Mouse (Mus musculus): Measurements from ENCODE around the gene Adgrl3. TPM values are rescaled to one million over a fixed set of nuclear protein-coding genes. Genes with fewer than 3 reads are reported as not detected.

Gene Adgrl3
- polyA plus RNA-seq, 1 experiment: 17.1 TPM

DNA sequence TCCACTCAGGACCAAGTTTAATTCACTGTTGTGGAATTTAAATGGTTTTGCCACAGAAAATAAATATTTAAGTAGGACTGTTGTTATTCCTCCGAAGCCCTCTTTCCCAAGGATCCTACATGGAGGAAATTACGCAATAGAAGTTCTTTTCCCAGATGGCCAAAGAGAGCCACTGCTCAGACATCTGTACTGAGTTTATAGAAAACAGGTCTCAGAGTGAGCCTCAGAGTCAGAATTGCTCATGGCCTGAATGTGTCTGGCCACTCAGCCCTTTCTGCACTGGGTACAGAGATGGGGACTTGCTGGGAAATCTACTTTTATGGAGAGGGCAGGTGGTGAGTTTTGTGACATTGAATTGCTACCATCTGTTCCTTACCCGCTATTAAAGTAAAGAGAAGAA lies 74.7 kb downstream of the Adgrl3 start:
- H3K27me3 ChIP-seq (ENCODE audit: control insufficient read depth, insufficient read depth, low read length): no peaks in the 10 kb centered on the region
- H3K27ac ChIP-seq (ENCODE audit: control insufficient read depth, insufficient read depth, low read depth, low read length): no peak overlapping the region
- no peaks in the 10 kb centered on the region for H3K4me1 ChIP-seq (ENCODE audit: control insufficient read depth, insufficient read depth, low read length)
- no peaks in the 10 kb centered on the region for H3K36me3 ChIP-seq (ENCODE audit: control insufficient read depth, insufficient read depth, low read length)
- no peak overlapping the region for H3K4me3 ChIP-seq (ENCODE audit: control insufficient read depth, low read depth, low read length)
- TF ChIP-seq POLR2A (IDR thresholded peaks at IDR 0.05; ENCODE audit: control insufficient read depth, low read depth, low read length) (no peak), CTCF (IDR thresholded peaks at IDR 0.05; ENCODE audit: control insufficient read depth, insufficient read depth, insufficient replicate concordance, low read depth, low read length) (no peak)

DNA sequence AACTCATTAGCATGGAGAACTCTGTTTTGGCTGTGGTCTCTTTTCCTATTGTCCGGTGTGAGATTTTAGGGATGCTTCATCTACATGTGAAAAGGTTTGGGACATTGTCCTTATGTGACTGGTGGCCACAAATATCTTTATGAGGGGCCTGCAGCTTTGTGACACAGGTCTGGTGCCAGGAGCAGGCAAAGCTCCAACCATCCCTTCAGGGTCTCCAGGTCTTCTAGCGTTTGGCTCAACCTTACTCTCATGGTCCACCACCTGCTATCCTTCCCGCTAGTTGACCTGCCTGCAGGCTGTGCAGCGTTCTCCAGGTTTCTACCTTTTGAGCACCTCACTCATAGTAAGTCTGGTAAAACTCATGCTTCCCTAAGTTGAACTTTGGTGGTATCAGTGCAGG lies 77.2 kb downstream of the Adgrl3 start:
- no peaks in the 10 kb centered on the region for H3K4me1 ChIP-seq (ENCODE audit: control insufficient read depth, insufficient read depth, low read length)
- H3K36me3 ChIP-seq (ENCODE audit: control insufficient read depth, insufficient read depth, low read length): no peaks in the 10 kb centered on the region
- no peak overlapping the region for H3K27ac ChIP-seq (ENCODE audit: control insufficient read depth, insufficient read depth, low read depth, low read length)
- H3K4me3 ChIP-seq (ENCODE audit: control insufficient read depth, low read depth, low read length): no peak overlapping the region
- H3K27me3 ChIP-seq (ENCODE audit: control insufficient read depth, insufficient read depth, low read length): no peaks in the 10 kb centered on the region
- no peak for TF ChIP-seq CTCF (IDR thresholded peaks at IDR 0.05; ENCODE audit: control insufficient read depth, insufficient read depth, insufficient replicate concordance, low read depth, low read length)

DNA sequence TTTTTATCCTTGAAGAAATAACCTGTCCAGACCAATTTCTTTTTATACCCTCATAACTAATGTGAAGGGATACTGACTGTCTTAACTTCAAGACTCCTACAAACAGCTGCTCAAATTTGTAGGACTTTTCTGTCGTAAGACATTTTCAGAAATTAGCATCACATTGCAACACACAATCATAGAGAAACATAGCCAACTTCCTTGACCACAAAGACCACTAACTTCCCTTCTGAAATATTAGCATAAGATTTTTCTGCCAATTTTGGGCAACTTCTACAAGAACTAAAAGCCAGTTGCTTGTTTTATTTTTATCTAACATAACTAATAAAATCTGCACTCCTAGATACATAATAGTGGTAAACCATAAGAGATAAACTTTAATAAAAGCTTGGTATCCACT lies 87.5 kb downstream of the Adgrl3 start:
- Histone ChIP-seq H3K27me3 (ENCODE audit: control insufficient read depth, insufficient read depth, low read length) (no peaks in the 10 kb centered on the region), H3K4me1 (ENCODE audit: control insufficient read depth, insufficient read depth, low read length) (no peaks in the 10 kb centered on the region), H3K27ac (ENCODE audit: control insufficient read depth, insufficient read depth, low read depth, low read length) (no peak overlapping the region), H3K4me3 (ENCODE audit: control insufficient read depth, low read depth, low read length) (no peak overlapping the region), H3K36me3 (ENCODE audit: control insufficient read depth, insufficient read depth, low read length) (no peaks in the 10 kb centered on the region)
- TF ChIP-seq POLR2A (IDR thresholded peaks at IDR 0.05; ENCODE audit: control insufficient read depth, low read depth, low read length) (no peak), CTCF (IDR thresholded peaks at IDR 0.05; ENCODE audit: control insufficient read depth, insufficient read depth, insufficient replicate concordance, low read depth, low read length) (no peak)

DNA sequence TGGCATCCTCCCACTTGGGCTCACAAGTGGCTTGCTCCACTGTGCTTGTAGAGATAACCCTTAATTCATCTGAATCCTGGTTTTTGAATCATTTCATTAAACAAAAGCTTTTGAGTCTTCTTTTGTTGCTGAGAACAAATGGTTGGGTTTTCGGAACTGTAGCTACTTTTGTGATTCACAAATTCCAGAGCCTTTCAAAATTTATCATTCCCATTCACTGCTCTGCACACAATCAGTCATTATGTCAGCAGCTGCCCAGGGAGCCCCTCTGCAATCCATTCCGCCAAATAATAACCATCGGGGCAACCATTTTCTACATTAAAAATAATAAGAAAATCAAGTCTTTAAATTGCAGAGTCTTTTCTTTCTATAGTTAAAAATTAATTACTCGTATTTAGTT lies 104.5 kb downstream of the Adgrl3 start:
- H3K4me3 ChIP-seq (ENCODE audit: control insufficient read depth, low read depth, low read length): no peak overlapping the region
- H3K27me3 ChIP-seq (ENCODE audit: control insufficient read depth, insufficient read depth, low read length): no peaks in the 10 kb centered on the region
- no peak for TF ChIP-seq POLR2A (IDR thresholded peaks at IDR 0.05; ENCODE audit: control insufficient read depth, low read depth, low read length)
- TF ChIP-seq CTCF (IDR thresholded peaks at IDR 0.05; ENCODE audit: control insufficient read depth, insufficient read depth, insufficient replicate concordance, low read depth, low read length): no peak
- no peaks in the 10 kb centered on the region for H3K36me3 ChIP-seq (ENCODE audit: control insufficient read depth, insufficient read depth, low read length)
- H3K4me1 ChIP-seq (ENCODE audit: control insufficient read depth, insufficient read depth, low read length): no peaks in the 10 kb centered on the region
- H3K27ac ChIP-seq (ENCODE audit: control insufficient read depth, insufficient read depth, low read depth, low read length): no peak overlapping the region

DNA sequence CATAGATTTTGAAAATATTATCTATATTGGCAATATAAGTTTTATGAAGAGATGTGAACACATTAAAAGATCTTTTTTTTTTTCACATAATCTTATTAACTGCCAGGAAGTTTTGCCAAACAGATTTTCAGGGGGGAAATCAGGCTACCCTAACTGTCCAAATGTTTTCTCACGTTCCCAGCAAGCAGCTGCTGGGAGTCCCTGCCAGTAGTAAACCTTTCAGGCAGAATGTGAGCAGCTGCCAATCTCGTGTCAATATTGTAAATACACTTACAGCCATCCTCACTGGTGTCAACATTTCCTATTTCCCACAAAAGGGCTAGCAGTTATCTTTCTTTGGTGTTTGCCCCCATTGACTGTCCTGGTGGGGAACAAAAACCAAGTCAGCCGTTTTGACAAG lies 107.7 kb downstream of the Adgrl3 start:
- Histone ChIP-seq H3K4me3 (ENCODE audit: control insufficient read depth, low read depth, low read length) (no peak overlapping the region), H3K27ac (ENCODE audit: control insufficient read depth, insufficient read depth, low read depth, low read length) (no peak overlapping the region), H3K27me3 (ENCODE audit: control insufficient read depth, insufficient read depth, low read length) (no peaks in the 10 kb centered on the region), H3K4me1 (ENCODE audit: control insufficient read depth, insufficient read depth, low read length) (no peaks in the 10 kb centered on the region), H3K36me3 (ENCODE audit: control insufficient read depth, insufficient read depth, low read length) (no peaks in the 10 kb centered on the region)
- TF ChIP-seq POLR2A (IDR thresholded peaks at IDR 0.05; ENCODE audit: control insufficient read depth, low read depth, low read length) (no peak), CTCF (IDR thresholded peaks at IDR 0.05; ENCODE audit: control insufficient read depth, insufficient read depth, insufficient replicate concordance, low read depth, low read length) (no peak)

DNA sequence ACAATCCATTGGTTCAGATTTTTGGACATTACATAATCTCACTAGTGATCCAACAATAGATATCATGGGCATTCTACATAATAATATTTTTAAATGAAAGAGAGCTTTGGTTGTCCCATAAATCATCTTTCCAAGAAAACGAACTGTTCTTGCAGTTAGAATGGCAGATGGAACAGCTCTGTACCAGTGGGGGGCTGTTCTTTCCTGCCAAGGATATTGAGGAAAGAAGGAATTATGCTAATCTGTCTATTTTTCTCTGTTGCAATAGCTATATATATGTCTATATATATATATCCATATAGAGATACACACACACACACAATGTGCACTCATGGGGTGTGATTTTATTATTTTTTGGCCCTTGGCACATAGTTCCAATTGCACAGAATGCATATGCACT lies 116.5 kb downstream of the Adgrl3 start:
- Histone ChIP-seq H3K36me3 (ENCODE audit: control insufficient read depth, insufficient read depth, low read length) (no peaks in the 10 kb centered on the region), H3K27ac (ENCODE audit: control insufficient read depth, insufficient read depth, low read depth, low read length) (no peak overlapping the region), H3K4me3 (ENCODE audit: control insufficient read depth, low read depth, low read length) (no peak overlapping the region), H3K4me1 (ENCODE audit: control insufficient read depth, insufficient read depth, low read length) (no peaks in the 10 kb centered on the region), H3K27me3 (ENCODE audit: control insufficient read depth, insufficient read depth, low read length) (no peaks in the 10 kb centered on the region)
- TF ChIP-seq CTCF (IDR thresholded peaks at IDR 0.05; ENCODE audit: control insufficient read depth, insufficient read depth, insufficient replicate concordance, low read depth, low read length) (no peak), POLR2A (IDR thresholded peaks at IDR 0.05; ENCODE audit: control insufficient read depth, low read depth, low read length) (no peak)

DNA sequence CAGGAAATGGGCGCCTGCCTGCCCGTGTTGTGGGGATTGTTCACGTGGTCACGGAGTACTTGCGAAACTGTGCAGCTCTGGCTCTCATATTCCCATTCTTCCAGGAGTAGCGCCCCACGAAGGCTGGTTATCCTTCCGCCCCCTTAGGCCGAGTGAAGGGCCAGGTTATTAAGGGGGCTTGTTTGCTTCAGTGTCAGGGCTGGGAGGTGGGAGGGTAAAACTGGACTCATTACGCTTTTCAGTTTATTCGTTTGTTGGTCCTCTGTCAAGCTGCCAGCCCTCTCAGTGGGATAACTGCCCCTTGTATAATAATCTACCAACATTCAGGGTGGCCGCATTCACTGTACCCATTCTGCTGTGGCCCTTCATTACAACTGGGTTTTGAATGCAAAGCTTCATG lies 135.9 kb downstream of the Adgrl3 start:
- no peak for TF ChIP-seq CTCF (IDR thresholded peaks at IDR 0.05; ENCODE audit: control insufficient read depth, insufficient read depth, insufficient replicate concordance, low read depth, low read length)
- TF ChIP-seq POLR2A (IDR thresholded peaks at IDR 0.05; ENCODE audit: control insufficient read depth, low read depth, low read length): no peak
- no peak overlapping the region for H3K27ac ChIP-seq (ENCODE audit: control insufficient read depth, insufficient read depth, low read depth, low read length)

DNA sequence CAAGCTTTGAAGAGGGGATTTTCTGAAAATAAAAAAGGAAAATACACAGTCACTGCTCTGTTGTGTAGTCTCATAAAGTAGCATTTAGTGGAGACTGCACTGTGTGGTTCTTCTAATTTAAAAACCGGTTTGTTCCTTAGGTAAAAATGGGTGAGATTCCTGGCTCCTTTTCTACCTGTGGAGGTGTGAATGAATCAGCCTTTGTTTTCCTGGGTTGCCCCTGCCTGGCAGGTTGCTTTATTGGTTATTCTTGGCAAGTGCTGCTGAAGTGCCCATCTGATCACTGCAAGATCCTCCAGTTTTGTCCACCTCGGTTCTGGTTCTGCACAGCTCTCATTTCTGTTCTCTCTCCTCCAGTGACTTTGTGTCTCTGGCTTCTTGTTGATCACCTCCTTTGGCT lies 136.3 kb downstream of the Adgrl3 start:
- Histone ChIP-seq H3K27me3 (ENCODE audit: control insufficient read depth, insufficient read depth, low read length) (no peaks in the 10 kb centered on the region), H3K36me3 (ENCODE audit: control insufficient read depth, insufficient read depth, low read length) (no peaks in the 10 kb centered on the region), H3K4me1 (ENCODE audit: control insufficient read depth, insufficient read depth, low read length) (no peaks in the 10 kb centered on the region; the same call in 1 of the 2 replicates), H3K4me3 (ENCODE audit: control insufficient read depth, low read depth, low read length) (no peak overlapping the region), H3K27ac (ENCODE audit: control insufficient read depth, insufficient read depth, low read depth, low read length) (no peak overlapping the region)
- TF ChIP-seq CTCF (IDR thresholded peaks at IDR 0.05; ENCODE audit: control insufficient read depth, insufficient read depth, insufficient replicate concordance, low read depth, low read length): no peak
- no peak for TF ChIP-seq POLR2A (IDR thresholded peaks at IDR 0.05; ENCODE audit: control insufficient read depth, low read depth, low read length)

More for the DNA sequence above, 135.9 kb downstream of the Adgrl3 start:
- no peaks in the 10 kb centered on the region for H3K27me3 ChIP-seq (ENCODE audit: control insufficient read depth, insufficient read depth, low read length)
- H3K4me1 ChIP-seq (ENCODE audit: control insufficient read depth, insufficient read depth, low read length): no peaks in the 10 kb centered on the region; the same call in 1 of the 2 replicates
- no peaks in the 10 kb centered on the region for H3K36me3 ChIP-seq (ENCODE audit: control insufficient read depth, insufficient read depth, low read length)
- H3K4me3 ChIP-seq (ENCODE audit: control insufficient read depth, low read depth, low read length): no peak overlapping the region
